In the genomic region with DNA sequence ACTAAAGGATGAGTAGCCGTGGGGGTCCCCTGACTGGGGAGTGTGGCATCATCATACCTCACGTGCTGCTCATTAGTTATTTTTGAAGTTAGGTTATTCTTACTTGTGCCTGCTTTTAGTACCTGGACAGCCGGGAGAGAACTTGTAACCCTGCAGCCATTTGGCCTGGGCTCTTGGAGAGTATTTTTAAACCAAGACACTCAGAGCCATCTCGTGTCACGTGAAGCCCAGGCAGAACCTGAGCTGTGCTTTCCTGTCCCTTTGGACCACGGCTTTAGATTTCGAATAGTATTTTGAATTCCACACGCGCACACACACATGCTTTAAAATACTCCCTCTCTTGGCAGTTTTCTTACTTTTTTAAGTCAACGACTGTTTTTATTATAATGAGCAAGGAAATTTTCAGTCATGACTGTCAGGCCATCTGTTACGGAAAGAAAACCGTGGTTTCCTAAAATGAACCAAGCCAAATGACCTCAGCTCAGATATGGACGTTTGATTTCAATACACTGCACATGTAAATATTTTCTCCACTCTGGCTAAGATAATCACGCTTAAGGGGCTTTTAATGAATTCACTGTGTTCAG, we compare ENCODE assay signal across 16 mouse cellular contexts.
DNase-seq lines count a peak whose midpoint lies in the region; ATAC-seq and TF ChIP-seq lines count a peak whose summit lies in the region.
"Had no signal": no experiment of that assay in that cellular context is flagged by ENCODE, and none has a peak within 500 bp of the region (broad histone marks: within the 10 kb centered on the region; RNA-seq: fewer than 3 reads in every experiment).

No protein-coding gene starts in this region.

- no peaks in the 10 kb centered on the region; the same call in 1 of the 2 replicates for H3K4me1 ChIP-seq in heart, embryonic 11.5 days (ENCODE audit: control insufficient read depth, insufficient read depth, low read length)
- H3K4me1 ChIP-seq in CH12.LX (ENCODE audit: control insufficient read depth in 1 of 2, insufficient read depth in 2 of 2), result peaks cover 38 to 85% of the 10 kb centered on the region in 2 experiments
- H3K4me1 ChIP-seq in hindbrain, embryonic 14.5 days (replicated peaks; ENCODE audit: control insufficient read depth, insufficient read depth, low read length), result no peaks in the 10 kb centered on the region
- H3K4me1 ChIP-seq: kidney, embryonic 15.5 days; liver, embryonic 12.5 days; neural tube, embryonic 13.5 days had no signal

- H3K27me3 ChIP-seq in heart, embryonic 11.5 days (ENCODE audit: control insufficient read depth, insufficient read depth, low read length), result no peaks in the 10 kb centered on the region
- H3K27me3 ChIP-seq in CH12.LX (replicated peaks), result no peaks in the 10 kb centered on the region
- no peaks in the 10 kb centered on the region for H3K27me3 ChIP-seq in hindbrain, embryonic 14.5 days (ENCODE audit: control insufficient read depth, insufficient read depth, low read length)
- H3K27me3 ChIP-seq: kidney, embryonic 15.5 days; liver, embryonic 12.5 days; neural tube, embryonic 13.5 days had no signal

- TF ChIP-seq EP300 in CH12.LX (IDR thresholded peaks at IDR 0.05; ENCODE audit: low read length), result peak; percentile 99

- peak; percentile 24 to 25 for DNase-seq in cerebellum, adult 18-20 months
- no peak for DNase-seq in cerebellum, adult 11-12 months
- peak; percentile 56 to 69 for DNase-seq in heart, adult 18-20 months
- DNase-seq in CH12.LX (ENCODE audit: extremely low read depth), result peak; percentile 83
- peak; percentile 27 to 52 for DNase-seq in heart, postnatal 10 days
- DNase-seq in hindbrain, embryonic 14.5 days (ENCODE audit: low spot score), result no peak
- DNase-seq in lung, postnatal 25 days (ENCODE audit: low spot score), result no peak
- DNase-seq: adrenal gland, postnatal 36 days; lung, postnatal 10 days; midbrain, embryonic 14.5 days; retina, postnatal 1 day; thymus, adult 18-20 months had no signal

- H3K4me2 ChIP-seq in heart, embryonic 11.5 days, result no peak overlapping the region
- peak overlapping the region; percentile 51 for H3K4me2 ChIP-seq in CH12.LX (ENCODE audit: insufficient read depth, low read depth, poor library complexity, severe bottlenecking)
- no peak overlapping the region for H3K4me2 ChIP-seq in hindbrain, embryonic 14.5 days (replicated peaks)
- H3K4me2 ChIP-seq: kidney, embryonic 15.5 days; liver, embryonic 12.5 days; neural tube, embryonic 13.5 days had no signal

- TF ChIP-seq RAD21 in CH12.LX (IDR thresholded peaks at IDR 0.05; ENCODE audit: low read depth, low read length), result peak; percentile 10

- no peaks in the 10 kb centered on the region for H3K79me2 ChIP-seq in CH12.LX (replicated peaks; ENCODE audit: control insufficient read depth, extremely low read depth, insufficient read depth, poor library complexity, severe bottlenecking)

- dilution Hi-C loops in CH12.LX (cut with MboI; ENCODE audit: extremely low pct_ligation_motif_present, extremely low pct_unique_long_range_greater_than_20kb, low sequenced_read_pairs), result no loop called here

- ATAC-seq in heart, embryonic 11.5 days (replicated peaks; ENCODE audit: insufficient number of reproducible peaks, low FRiP score, low TSS enrichment), result no peak
- ATAC-seq in hindbrain, embryonic 14.5 days (ENCODE audit: low FRiP score), result no peak
- ATAC-seq: liver, embryonic 12.5 days had no signal

- intact Hi-C loops in heart, postnatal 10 days (cut with DNase I), result loop anchor here (5.0 kb wide), 2 partner anchors 38 to 97 kb away; no protein-coding TSS in a partner anchor

- TF ChIP-seq CTCF in CH12.LX (conservative IDR thresholded peaks at IDR 0.05 in 1 of 2, IDR thresholded peaks at IDR 0.05 in 1 of 2; ENCODE audit: low read depth in 2 of 2, low read length in 2 of 2), result no peak

- H3K9me3 ChIP-seq in heart, embryonic 11.5 days (replicated peaks; ENCODE audit: control insufficient read depth, low read length), result no peaks in the 10 kb centered on the region
- H3K9me3 ChIP-seq in CH12.LX (replicated peaks; ENCODE audit: low read length), result no peaks in the 10 kb centered on the region
- no peaks in the 10 kb centered on the region for H3K9me3 ChIP-seq in hindbrain, embryonic 14.5 days (ENCODE audit: control insufficient read depth, low read length)
- H3K9me3 ChIP-seq: kidney, embryonic 15.5 days; liver, embryonic 12.5 days; neural tube, embryonic 13.5 days had no signal

- no peaks in the 10 kb centered on the region for H3K36me3 ChIP-seq in heart, embryonic 11.5 days (ENCODE audit: control insufficient read depth, insufficient read depth, low read length)
- H3K36me3 ChIP-seq in CH12.LX (replicated peaks in 1 of 2; ENCODE audit: control insufficient read depth in 1 of 2, insufficient read depth in 1 of 2, low read length in 1 of 2), result peaks cover 0 to 15% of the 10 kb centered on the region in 2 experiments
- H3K36me3 ChIP-seq in hindbrain, embryonic 14.5 days (replicated peaks; ENCODE audit: control insufficient read depth, insufficient read depth), result no peaks in the 10 kb centered on the region
- H3K36me3 ChIP-seq: kidney, embryonic 15.5 days; liver, embryonic 12.5 days; neural tube, embryonic 13.5 days had no signal

- H3K4me3 ChIP-seq in heart, embryonic 11.5 days (ENCODE audit: low read depth, low read length), result no peak overlapping the region
- peak overlapping the region in 1 of 3 experiments; percentile 25 for H3K4me3 ChIP-seq in CH12.LX (replicated peaks in 1 of 3; ENCODE audit: low read depth in 2 of 3, low read length in 2 of 3, poor library complexity in 1 of 3)
- H3K4me3 ChIP-seq in hindbrain, embryonic 14.5 days (replicated peaks; ENCODE audit: low read length), result no peak overlapping the region
- H3K4me3 ChIP-seq: kidney, embryonic 15.5 days; liver, embryonic 12.5 days; neural tube, embryonic 13.5 days had no signal

- no peak overlapping the region for H3K9ac ChIP-seq in heart, embryonic 11.5 days (ENCODE audit: low read depth, low read length)
- peak overlapping the region; percentile 61 for H3K9ac ChIP-seq in CH12.LX (ENCODE audit: insufficient read depth, low read depth)
- H3K9ac ChIP-seq in hindbrain, embryonic 14.5 days, result no peak overlapping the region
- H3K9ac ChIP-seq: kidney, embryonic 15.5 days; liver, embryonic 12.5 days; neural tube, embryonic 13.5 days had no signal

- TF ChIP-seq POLR2A in CH12.LX (IDR thresholded peaks at IDR 0.05; ENCODE audit: low read depth, low read length), result no peak

- WGBS in heart, embryonic 11.5 days (ENCODE audit: insufficient replicate concordance), result 73% methylated on average over 14 of the region's 14 CpGs
- WGBS in hindbrain, embryonic 14.5 days, result 88% methylated on average over 14 of the region's 14 CpGs

- in situ Hi-C loops in CH12.LX (cut with MboI; ENCODE audit: low pct_ligation_motif_present, low pct_unique_long_range_greater_than_20kb, low sequenced_read_pairs), result no loop called here

- no peak overlapping the region for H3K27ac ChIP-seq in heart, embryonic 11.5 days (ENCODE audit: low read depth, low read length)
- H3K27ac ChIP-seq in CH12.LX (ENCODE audit: insufficient read depth, low read depth), result peak overlapping the region; percentile 84
- no peak overlapping the region for H3K27ac ChIP-seq in hindbrain, embryonic 14.5 days
- H3K27ac ChIP-seq: kidney, embryonic 15.5 days; liver, embryonic 12.5 days; neural tube, embryonic 13.5 days had no signal

TF ChIP-seq in CH12.LX, 34 proteins besides CTCF, POLR2A, EP300 and RAD21 (continues in another document):
- TF ChIP-seq JUND (conservative IDR thresholded peaks at IDR 0.05; ENCODE audit: low read depth, low read length) (peak; percentile 96), MAFK (IDR thresholded peaks at IDR 0.05; ENCODE audit: insufficient replicate concordance, low read length) (0 out of 2 replicates have a peak, but pooled peaks have one; percentile 43), ZNF384 (IDR thresholded peaks at IDR 0.05; ENCODE audit: low read depth, low read length) (peak; percentile 68), MEF2A (IDR thresholded peaks at IDR 0.05; ENCODE audit: borderline replicate concordance, low read depth, low read length) (peak; percentile 96), NRF1 (IDR thresholded peaks at IDR 0.05; ENCODE audit: low read depth, low read length) (no peak), ETS1 (conservative IDR thresholded peaks at IDR 0.05; ENCODE audit: low read depth, low read length) (peak; percentile 99), ZKSCAN1 (IDR thresholded peaks at IDR 0.05; ENCODE audit: borderline replicate concordance, low read depth, low read length) (no peak; the same call in 1 of the 2 replicates), PAX5 (IDR thresholded peaks at IDR 0.05; ENCODE audit: low read length) (no peak), ZMIZ1 (IDR thresholded peaks at IDR 0.05; ENCODE audit: low read depth, low read length) (no peak), MAX (IDR thresholded peaks at IDR 0.05; ENCODE audit: low read length) (peak; percentile 93), SIN3A (IDR thresholded peaks at IDR 0.05; ENCODE audit: low read length) (peak; percentile 90), IRF4 (IDR thresholded peaks at IDR 0.05; ENCODE audit: low read depth, low read length) (peak; percentile 85), NELFE (IDR thresholded peaks at IDR 0.05; ENCODE audit: low read depth, low read length) (no peak), JUN (IDR thresholded peaks at IDR 0.05; ENCODE audit: insufficient read depth, low read depth, low read length) (peak; percentile 98), MYC (IDR thresholded peaks at IDR 0.05; ENCODE audit: low read depth, low read length) (peak; percentile 97), TCF12 (IDR thresholded peaks at IDR 0.05; ENCODE audit: low read depth, low read length) (peak; percentile 95), USF1 (IDR thresholded peaks at IDR 0.05; ENCODE audit: low read depth, low read length) (peak; percentile 73), GABPA (IDR thresholded peaks at IDR 0.05; ENCODE audit: insufficient replicate concordance, low read depth, low read length) (no peak), POLR2AphosphoS2 (IDR thresholded peaks at IDR 0.05; ENCODE audit: low read depth, low read length) (no peak), ZC3H11A (IDR thresholded peaks at IDR 0.05; ENCODE audit: low read depth, low read length) (no peak), CHD1 (IDR thresholded peaks at IDR 0.05; ENCODE audit: low read depth, low read length) (peak; percentile 7; the same call in 1 of the 2 replicates), UBTF (IDR thresholded peaks at IDR 0.05; ENCODE audit: low read depth, low read length) (no peak), MAZ (IDR thresholded peaks at IDR 0.05; ENCODE audit: low read depth, low read length) (no peak; the same call in 1 of the 2 replicates), BHLHE40 (IDR thresholded peaks at IDR 0.05; ENCODE audit: low read depth, low read length) (peak; percentile 98), ELF1 (IDR thresholded peaks at IDR 0.05; ENCODE audit: low read depth, low read length) (0 out of 2 replicates have a peak, but pooled peaks have one; percentile 17), TBP (conservative IDR thresholded peaks at IDR 0.05; ENCODE audit: low read depth, low read length) (0 out of 2 replicates have a peak, but pooled peaks have one; percentile 20), SMC3 (IDR thresholded peaks at IDR 0.05; ENCODE audit: low read depth, low read length) (no peak)

Comparison
In these comparisons a context has a peak if more than half of its experiments do, and no peak if none do; other contexts are left out.
1. DNase-seq: peak in cerebellum, adult 18-20 months (2 of 2), heart, adult 18-20 months (2 of 2), CH12.LX (single experiment) and heart, postnatal 10 days (2 of 2); none in cerebellum, adult 11-12 months (single experiment), hindbrain, embryonic 14.5 days (single experiment) and lung, postnatal 25 days (single experiment).